Mouse (Mus musculus): ENCODE results near the gene Slc38a8.

DNA sequence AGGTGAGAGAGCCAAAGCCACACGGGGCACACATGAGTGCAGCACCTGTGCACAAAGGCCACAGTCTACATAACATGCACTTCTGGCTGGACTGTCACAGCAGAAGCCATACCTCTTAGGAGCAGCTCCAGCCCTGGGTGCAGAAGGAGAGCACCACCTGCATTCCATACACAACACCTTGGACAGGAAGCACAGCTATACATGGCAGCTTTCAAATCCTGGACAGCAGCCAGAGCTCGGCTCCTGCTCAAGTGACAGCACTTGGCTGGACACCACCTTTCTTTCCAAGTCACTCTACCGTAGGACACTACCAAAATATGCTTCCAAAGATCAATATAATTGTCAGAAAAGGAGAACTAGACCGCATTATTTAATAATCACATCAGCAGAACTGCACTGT lies 11.9 kb upstream of the Slc38a8 start:
- TF ChIP-seq CTCF (IDR thresholded peaks at IDR 0.05; ENCODE audit: control insufficient read depth, insufficient read depth, low read length) (no peak), POLR2A (IDR thresholded peaks at IDR 0.05; ENCODE audit: borderline replicate concordance, control insufficient read depth, low read depth, low read length) (no peak)
